Mouse (Mus musculus) kidney, embryonic 14.5 days (tissue): ENCODE results near the gene Khsrp. TPM values are rescaled to one million over a fixed set of nuclear protein-coding genes. Genes with fewer than 3 reads are reported as not detected.
A peak's percentile ranks its signal among the peaks of the same experiment; 100 is the strongest.

ENCODE experiments used
- ATAC-seq: fragments of 200-750 bp; cut with Nextera tagmentation; 2 replicates; pipeline ENCODE4 v1.8.0; 2017; ENCODE audit warnings: moderate number of reproducible peaks, mild to moderate bottlenecking, moderate TSS enrichment, moderate library complexity; ENCODE audit not compliant: low FRiP score, low TSS enrichment
- H3K27ac ChIP-seq: fragments of 300-500 bp; sonication (generic); 2 replicates; pipeline ENCODE4 v1.5.1; 2014; ENCODE audit warnings: low read depth, mild to moderate bottlenecking, low read length, moderate library complexity, mixed read lengths
- H3K27me3 ChIP-seq: fragments of 300-500 bp; sonication (generic); 2 replicates; pipeline ENCODE4 v1.6.1; 2014; ENCODE audit warnings: mild to moderate bottlenecking, low read length; ENCODE audit not compliant: control insufficient read depth, insufficient read depth
- H3K36me3 ChIP-seq: fragments of 300-500 bp; sonication (generic); 2 replicates; pipeline ENCODE4 v1.6.1; 2014; ENCODE audit warnings: low read length, mixed read lengths; ENCODE audit not compliant: control insufficient read depth, insufficient read depth
- H3K4me1 ChIP-seq: fragments of 300-500 bp; sonication (generic); 2 replicates; pipeline ENCODE4 v1.6.1; 2014; ENCODE audit warnings: low read length, mixed read lengths; ENCODE audit not compliant: control insufficient read depth, insufficient read depth
- H3K4me2 ChIP-seq: fragments of 300-500 bp; sonication (generic); replicated peaks from 2 replicates; pipeline ENCODE4 v1.6.1; 2014; ENCODE audit warnings: low read depth, mild to moderate bottlenecking, low read length
- H3K4me3 ChIP-seq: fragments of 300-500 bp; sonication (generic); 2 replicates; pipeline ENCODE4 v1.5.1; 2014; ENCODE audit warnings: mild to moderate bottlenecking, low read length
- H3K9ac ChIP-seq: fragments of 300-500 bp; sonication (generic); 2 replicates; pipeline ENCODE4 v1.6.1; 2014; ENCODE audit warnings: low read depth, mild to moderate bottlenecking, low read length, moderate library complexity
- H3K9me3 ChIP-seq: fragments of 300-500 bp; sonication (generic); 2 replicates; pipeline ENCODE4 v1.6.1; 2016; ENCODE audit warnings: low read length; ENCODE audit not compliant: control insufficient read depth
- WGBS: fragments of 180-500 bp; shearing (Covaris S2); extraction: QIAGEN DNeasy Blood & Tissue Kit; methylation state at CpG from one replicate; pipeline ENCODE4 v1.1.7; 2014; 5-methylcytosine and 5-hydroxymethylcytosine counted together
- polyA plus RNA-seq: library from polyadenylated mRNA; unstranded; fragments of >200 nt; fragmentation: Nextera tagmentation; extraction: Ambion mirVana; gene quantifications from 2 replicates; pipeline ENCODE4 v1.2.1, GENCODE M21; 2014

The Khsrp gene
- polyA plus RNA-seq, 1 experiment from 2014 or later: 65.9 TPM

- ATAC-seq: peak; percentile 99
- Histone ChIP-seq H3K4me3 (peak within 1 kb of the TSS; percentile 85), H3K27ac (peak within 1 kb of the TSS; percentile 69; the same call in 1 of the 2 replicates), H3K9me3 (no peaks in the 10 kb centered on the region), H3K9ac (peak within 1 kb of the TSS; percentile 63), H3K4me2 (peak within 1 kb of the TSS; percentile 69), H3K27me3 (no peaks in the 10 kb centered on the region), H3K36me3 (peaks cover 63% of the 10 kb centered on the region), H3K4me1 (peaks cover 8% of the 10 kb centered on the region)
- WGBS: under 1% methylated on average over 38 of the region's 38 CpGs
Measured at GRCm38 (mm10) chr17:56997029-56997667, 34.2 kb downstream of the Khsrp start, which contains the start of gene Alkbh7. Gene Alkbh7 (plus strand): TSS chr17:56997339.

- Histone ChIP-seq H3K27ac (no peak overlapping the region), H3K27me3 (no peaks in the 10 kb centered on the region), H3K4me1 (peaks cover 8% of the 10 kb centered on the region), H3K4me2 (no peak overlapping the region), H3K9ac (no peak overlapping the region), H3K4me3 (peak overlapping the region; percentile 85; the same call in 1 of the 2 replicates), H3K36me3 (peaks cover 63% of the 10 kb centered on the region), H3K9me3 (no peaks in the 10 kb centered on the region)
- WGBS: 75% methylated on average over 2 of the region's 2 CpGs
- ATAC-seq: no peak
Measured at GRCm38 (mm10) chr17:56996506-56996905, 34.8 kb downstream of the Khsrp start.

GRCm38 (mm10) chr17:56995046-56995445 is 36.3 kb downstream of the Khsrp start:
- Histone ChIP-seq H3K27me3 (no peaks in the 10 kb centered on the region), H3K4me1 (peaks cover 13% of the 10 kb centered on the region), H3K9ac (no peak overlapping the region), H3K4me2 (no peak overlapping the region), H3K4me3 (no peak overlapping the region), H3K36me3 (peaks cover 60% of the 10 kb centered on the region), H3K27ac (no peak overlapping the region), H3K9me3 (no peaks in the 10 kb centered on the region)
- WGBS: 86% methylated on average over 8 of the region's 8 CpGs
- ATAC-seq: no peak

GRCm38 (mm10) chr17:56990966-56991365 is 40.4 kb downstream of the Khsrp start:
- Histone ChIP-seq H3K4me1 (peaks cover 5% of the 10 kb centered on the region; the same call in 1 of the 2 replicates), H3K9me3 (no peaks in the 10 kb centered on the region), H3K27ac (no peak overlapping the region), H3K4me3 (peak overlapping the region; percentile 83), H3K27me3 (no peaks in the 10 kb centered on the region), H3K9ac (peak overlapping the region; percentile 76), H3K4me2 (peak overlapping the region; percentile 74), H3K36me3 (peaks cover 39% of the 10 kb centered on the region)
- no peak for ATAC-seq
- WGBS: 90% methylated on average over 2 of the region's 2 CpGs

GRCm38 (mm10) chr17:56990115-56990746 is 41.1 kb downstream of the Khsrp start, which contains the start of gene Clpp:
Gene Clpp (plus strand): TSS chr17:56990305.
- peak within 1 kb of the TSS; percentile 74 for H3K4me2 ChIP-seq
- under 1% methylated on average over 52 of the region's 52 CpGs for WGBS
- H3K27ac ChIP-seq: peak within 1 kb of the TSS; percentile 71; the same call in 1 of the 2 replicates
- peak within 1 kb of the TSS; percentile 76 for H3K9ac ChIP-seq
- H3K4me1 ChIP-seq: peaks cover 5% of the 10 kb centered on the region; the same call in 1 of the 2 replicates
- peak; percentile 96 for ATAC-seq
- no peaks in the 10 kb centered on the region for H3K9me3 ChIP-seq
- peaks cover 31% of the 10 kb centered on the region for H3K36me3 ChIP-seq
- no peaks in the 10 kb centered on the region for H3K27me3 ChIP-seq
- H3K4me3 ChIP-seq: peak within 1 kb of the TSS; percentile 83

GRCm38 (mm10) chr17:56989467-56990114 is 41.7 kb downstream of the Khsrp start:
- Histone ChIP-seq H3K9me3 (no peaks in the 10 kb centered on the region), H3K9ac (peak overlapping the region; percentile 76), H3K4me3 (peak overlapping the region; percentile 83), H3K4me1 (peaks cover 5% of the 10 kb centered on the region; the same call in 1 of the 2 replicates), H3K27me3 (no peaks in the 10 kb centered on the region), H3K4me2 (peak overlapping the region; percentile 74), H3K27ac (peak overlapping the region; percentile 71; the same call in 1 of the 2 replicates), H3K36me3 (peaks cover 25% of the 10 kb centered on the region)
- 4% methylated on average over 25 of the region's 25 CpGs for WGBS
- peak; percentile 90 for ATAC-seq

- Histone ChIP-seq H3K4me1 (peaks cover 5% of the 10 kb centered on the region; the same call in 1 of the 2 replicates), H3K27ac (no peak overlapping the region; the same call in 1 of the 2 replicates), H3K36me3 (peaks cover 19% of the 10 kb centered on the region), H3K9me3 (no peaks in the 10 kb centered on the region), H3K4me3 (peak overlapping the region; percentile 83), H3K4me2 (peak overlapping the region; percentile 74), H3K9ac (peak overlapping the region; percentile 76; the same call in 1 of the 2 replicates), H3K27me3 (no peaks in the 10 kb centered on the region)
- no peak for ATAC-seq
- 72% methylated on average over 7 of the region's 7 CpGs for WGBS
Measured at GRCm38 (mm10) chr17:56988921-56989430, 42.3 kb downstream of the Khsrp start.

- Histone ChIP-seq H3K27ac (no peak overlapping the region), H3K4me2 (no peak overlapping the region), H3K36me3 (peaks cover 14% of the 10 kb centered on the region), H3K4me3 (no peak overlapping the region), H3K4me1 (peaks cover 5% of the 10 kb centered on the region; the same call in 1 of the 2 replicates), H3K9me3 (no peaks in the 10 kb centered on the region), H3K27me3 (no peaks in the 10 kb centered on the region), H3K9ac (no peak overlapping the region)
- no peak for ATAC-seq
- 83% methylated on average over 7 of the region's 7 CpGs for WGBS
Measured at GRCm38 (mm10) chr17:56988441-56988840, 42.9 kb downstream of the Khsrp start.
